Mouse (Mus musculus) midbrain, embryonic 13.5 days (tissue): ENCODE data around the gene Cldn20. TPM values are rescaled to one million over a fixed set of nuclear protein-coding genes. Genes with fewer than 3 reads are reported as not detected.

Experiments used
- ATAC-seq: fragments of 200-750 bp; cut with Nextera tagmentation; 2 replicates; pipeline ENCODE4 v1.8.0; 2017; ENCODE audit warnings: mild to moderate bottlenecking, moderate TSS enrichment, moderate library complexity
- H3K27ac ChIP-seq: fragments of 300-500 bp; sonication (generic); 2 replicates; pipeline ENCODE4 v1.5.1; 2015; ENCODE audit warnings: inconsistent platforms, mild to moderate bottlenecking, moderate library complexity
- H3K27me3 ChIP-seq: fragments of 300-500 bp; sonication (generic); 2 replicates; pipeline ENCODE4 v1.6.1; 2015; ENCODE audit warnings: mild to moderate bottlenecking, inconsistent platforms
- H3K36me3 ChIP-seq: fragments of 300-500 bp; sonication (generic); 2 replicates; pipeline ENCODE4 v1.6.1; 2015; ENCODE audit warnings: mild to moderate bottlenecking, inconsistent platforms
- H3K4me1 ChIP-seq: fragments of 300-500 bp; sonication (generic); replicated peaks from 2 replicates; pipeline ENCODE4 v1.6.1; 2015; ENCODE audit warnings: inconsistent platforms
- H3K4me2 ChIP-seq: fragments of 300-500 bp; sonication (generic); replicated peaks from 2 replicates; pipeline ENCODE4 v1.6.1; 2015; ENCODE audit warnings: moderate library complexity, mild to moderate bottlenecking, inconsistent platforms
- H3K4me3 ChIP-seq: fragments of 300-500 bp; sonication (generic); replicated peaks from 2 replicates; pipeline ENCODE4 v1.5.1; 2015; ENCODE audit warnings: mild to moderate bottlenecking, inconsistent platforms
- H3K9ac ChIP-seq: fragments of 300-500 bp; sonication (generic); replicated peaks from 2 replicates; pipeline ENCODE4 v1.6.1; 2015; ENCODE audit warnings: mild to moderate bottlenecking, inconsistent platforms
- H3K9me3 ChIP-seq: fragments of 300-500 bp; sonication (generic); 2 replicates; pipeline ENCODE4 v1.6.1; 2016; ENCODE audit warnings: mild to moderate bottlenecking, inconsistent platforms
- WGBS: fragments of 180-500 bp; shearing (Covaris S2); methylation state at CpG from one replicate; pipeline ENCODE4 v1.1.7; 2015; 5-methylcytosine and 5-hydroxymethylcytosine counted together
- polyA plus RNA-seq: library from polyadenylated mRNA; unstranded; fragments of >200 nt; fragmentation: Nextera tagmentation; extraction: Ambion mirVana; gene quantifications from 2 replicates; pipeline ENCODE4 v1.2.1, GENCODE M21; 2015

Cldn20 gene
- polyA plus RNA-seq, 1 experiment from 2014 or later: not detected

DNA sequence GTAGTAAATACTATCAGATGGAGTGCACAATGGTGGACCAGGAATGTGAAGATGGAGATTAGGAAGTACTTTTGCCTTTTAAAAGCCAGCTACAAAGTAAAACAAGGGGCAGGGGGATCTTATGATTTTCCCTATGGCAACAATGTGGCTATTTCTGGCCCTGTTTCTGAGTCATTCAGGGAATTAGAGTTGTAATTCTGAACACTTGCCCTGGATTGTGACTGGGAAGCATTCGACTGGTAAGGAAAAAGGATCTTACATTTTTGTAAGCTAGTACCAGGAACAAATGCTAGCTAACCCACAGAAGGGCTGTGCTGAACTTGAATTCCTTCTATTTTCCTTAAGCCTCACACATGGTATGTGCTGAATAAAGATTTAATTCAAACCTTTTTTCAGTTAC, 713 bp upstream of the Cldn20 start:
- Histone ChIP-seq H3K9ac (no peak overlapping the region), H3K27me3 (no peaks in the 10 kb centered on the region), H3K36me3 (peaks cover 3% of the 10 kb centered on the region; the same call in 1 of the 2 replicates), H3K27ac (no peak overlapping the region), H3K9me3 (no peaks in the 10 kb centered on the region), H3K4me1 (no peaks in the 10 kb centered on the region), H3K4me2 (no peak overlapping the region), H3K4me3 (no peak overlapping the region)
- 83% methylated on average over 1 of the region's 1 CpGs for WGBS
- ATAC-seq: no peak

DNA sequence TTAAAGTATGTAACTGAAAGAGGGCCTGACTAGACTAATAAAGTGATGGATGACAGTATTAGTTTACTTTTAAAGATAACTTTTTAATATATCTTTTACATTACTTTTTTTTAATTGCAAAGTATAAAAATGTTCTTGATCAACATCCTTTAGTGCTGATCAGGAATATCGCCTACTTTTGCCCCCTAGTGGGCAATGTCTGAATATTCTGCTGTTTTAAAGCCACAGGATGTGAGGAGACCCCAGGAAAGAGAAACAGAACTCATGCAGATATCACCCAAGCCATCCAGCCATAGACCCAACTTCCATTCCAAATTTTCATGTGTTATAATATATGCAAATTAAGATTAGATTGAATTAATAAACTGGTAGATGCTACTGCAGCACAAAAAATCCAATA, 1.1 kb downstream of the Cldn20 start:
- 30% methylated on average over 1 of the region's 1 CpGs for WGBS
- Histone ChIP-seq H3K9me3 (no peaks in the 10 kb centered on the region), H3K27ac (no peak overlapping the region), H3K4me2 (no peak overlapping the region), H3K4me1 (no peaks in the 10 kb centered on the region), H3K9ac (no peak overlapping the region), H3K4me3 (no peak overlapping the region), H3K27me3 (no peaks in the 10 kb centered on the region), H3K36me3 (peaks cover 3% of the 10 kb centered on the region; the same call in 1 of the 2 replicates)
- ATAC-seq: no peak

DNA sequence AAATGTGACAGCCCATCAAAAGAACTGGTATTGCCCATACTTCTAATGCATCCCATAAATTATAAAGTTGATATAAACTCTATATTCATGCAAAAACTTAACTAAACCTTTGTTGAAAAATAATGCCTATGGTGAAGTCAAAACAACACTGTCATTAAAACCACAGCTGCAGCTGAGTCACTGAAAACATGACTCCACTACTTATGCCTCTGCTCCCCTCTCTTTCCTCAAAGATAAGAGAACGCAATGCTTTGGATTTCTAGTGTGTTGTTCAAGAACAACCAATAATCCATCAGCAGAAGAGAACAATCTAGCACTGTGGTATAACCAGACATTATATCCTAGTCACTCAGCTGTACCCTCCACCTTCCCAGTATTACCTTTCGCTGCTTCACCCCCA, 8.0 kb downstream of the Cldn20 start:
- Histone ChIP-seq H3K36me3 (peaks cover 9% of the 10 kb centered on the region), H3K9me3 (no peaks in the 10 kb centered on the region), H3K4me2 (no peak overlapping the region), H3K9ac (no peak overlapping the region), H3K27me3 (no peaks in the 10 kb centered on the region), H3K4me3 (no peak overlapping the region), H3K4me1 (no peaks in the 10 kb centered on the region), H3K27ac (no peak overlapping the region)
- no peak for ATAC-seq
- 95% methylated on average over 2 of the region's 2 CpGs for WGBS

DNA sequence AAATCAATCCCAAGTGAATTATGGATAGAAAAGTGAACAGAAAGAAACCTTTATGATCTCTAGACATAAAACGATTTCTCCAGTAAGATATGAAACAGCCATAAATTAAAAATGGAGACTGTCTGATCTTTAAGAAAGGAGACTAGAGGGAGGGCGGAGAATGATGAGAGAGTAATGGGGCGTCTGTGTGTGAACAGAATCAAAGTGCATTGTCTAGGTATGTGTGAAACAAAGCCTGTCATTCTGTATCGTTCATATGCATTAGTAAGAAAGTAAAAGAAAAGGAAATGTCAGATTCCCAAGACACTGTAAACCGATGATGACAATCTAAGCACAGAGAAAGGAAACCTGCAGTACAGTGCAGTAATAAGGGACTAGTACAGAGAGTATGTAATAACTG, 8.7 kb downstream of the Cldn20 start:
- H3K4me2 ChIP-seq: no peak overlapping the region
- no peaks in the 10 kb centered on the region for H3K9me3 ChIP-seq
- H3K9ac ChIP-seq: no peak overlapping the region
- peaks cover 9% of the 10 kb centered on the region for H3K36me3 ChIP-seq
- H3K27ac ChIP-seq: no peak overlapping the region
- ATAC-seq: no peak
- H3K4me1 ChIP-seq: no peaks in the 10 kb centered on the region
- WGBS: 91% methylated on average over 5 of the region's 5 CpGs
- H3K27me3 ChIP-seq: no peaks in the 10 kb centered on the region
- H3K4me3 ChIP-seq: no peak overlapping the region

DNA sequence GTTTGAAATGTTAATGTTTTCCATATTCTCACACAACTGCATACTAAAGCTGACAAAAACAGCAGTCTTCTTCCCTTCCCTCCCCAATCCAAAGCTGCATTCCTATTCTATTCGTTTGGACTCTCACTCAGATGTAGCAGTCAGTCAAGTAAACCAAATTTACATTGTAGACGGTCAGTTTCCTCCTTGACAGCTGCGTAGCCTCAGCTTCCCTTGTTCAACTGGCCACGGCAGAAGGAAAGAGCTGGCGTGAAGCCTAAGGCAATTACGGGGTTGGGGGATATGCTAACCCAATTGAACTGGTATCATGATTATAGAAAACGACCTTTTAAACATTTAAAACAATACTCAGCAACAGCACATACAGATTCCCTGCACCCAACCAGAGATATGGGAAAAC, 15.4 kb downstream of the Cldn20 start:
- no peak overlapping the region for H3K27ac ChIP-seq
- no peak for ATAC-seq
- no peak overlapping the region for H3K4me3 ChIP-seq
- peaks cover 9% of the 10 kb centered on the region for H3K36me3 ChIP-seq
- H3K9me3 ChIP-seq: no peaks in the 10 kb centered on the region
- H3K27me3 ChIP-seq: no peaks in the 10 kb centered on the region
- WGBS: 69% methylated on average over 7 of the region's 7 CpGs
- H3K9ac ChIP-seq: no peak overlapping the region
- H3K4me2 ChIP-seq: no peak overlapping the region
- H3K4me1 ChIP-seq: no peaks in the 10 kb centered on the region

DNA sequence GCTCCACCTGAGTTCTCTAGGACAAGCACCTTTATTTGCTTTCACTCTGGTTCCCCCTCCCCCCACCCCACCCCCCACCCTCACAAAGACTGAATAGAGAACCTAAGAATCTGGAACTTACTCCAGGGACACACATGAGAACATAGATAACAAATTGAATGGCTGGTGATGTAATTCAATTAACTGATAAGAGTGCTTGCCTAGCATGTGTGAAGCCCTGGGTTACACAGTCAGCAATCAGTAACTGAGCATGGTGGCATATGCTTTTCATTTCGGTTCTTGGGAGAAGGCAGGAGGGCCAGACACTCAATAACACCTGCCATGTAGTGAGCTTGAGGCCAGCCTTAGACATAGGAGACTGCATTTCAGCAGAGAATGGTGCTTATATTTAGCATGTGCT, 23.9 kb downstream of the Cldn20 start:
- no peak overlapping the region for H3K27ac ChIP-seq
- peaks cover 9% of the 10 kb centered on the region for H3K36me3 ChIP-seq
- H3K9me3 ChIP-seq: no peaks in the 10 kb centered on the region
- H3K9ac ChIP-seq: no peak overlapping the region
- no peak for ATAC-seq
- H3K4me1 ChIP-seq: peaks cover 13% of the 10 kb centered on the region; the same call in 1 of the 2 replicates
- H3K27me3 ChIP-seq: no peaks in the 10 kb centered on the region
- no peak overlapping the region for H3K4me2 ChIP-seq
- 67% methylated on average over 1 of the region's 1 CpGs for WGBS
- H3K4me3 ChIP-seq: no peak overlapping the region

DNA sequence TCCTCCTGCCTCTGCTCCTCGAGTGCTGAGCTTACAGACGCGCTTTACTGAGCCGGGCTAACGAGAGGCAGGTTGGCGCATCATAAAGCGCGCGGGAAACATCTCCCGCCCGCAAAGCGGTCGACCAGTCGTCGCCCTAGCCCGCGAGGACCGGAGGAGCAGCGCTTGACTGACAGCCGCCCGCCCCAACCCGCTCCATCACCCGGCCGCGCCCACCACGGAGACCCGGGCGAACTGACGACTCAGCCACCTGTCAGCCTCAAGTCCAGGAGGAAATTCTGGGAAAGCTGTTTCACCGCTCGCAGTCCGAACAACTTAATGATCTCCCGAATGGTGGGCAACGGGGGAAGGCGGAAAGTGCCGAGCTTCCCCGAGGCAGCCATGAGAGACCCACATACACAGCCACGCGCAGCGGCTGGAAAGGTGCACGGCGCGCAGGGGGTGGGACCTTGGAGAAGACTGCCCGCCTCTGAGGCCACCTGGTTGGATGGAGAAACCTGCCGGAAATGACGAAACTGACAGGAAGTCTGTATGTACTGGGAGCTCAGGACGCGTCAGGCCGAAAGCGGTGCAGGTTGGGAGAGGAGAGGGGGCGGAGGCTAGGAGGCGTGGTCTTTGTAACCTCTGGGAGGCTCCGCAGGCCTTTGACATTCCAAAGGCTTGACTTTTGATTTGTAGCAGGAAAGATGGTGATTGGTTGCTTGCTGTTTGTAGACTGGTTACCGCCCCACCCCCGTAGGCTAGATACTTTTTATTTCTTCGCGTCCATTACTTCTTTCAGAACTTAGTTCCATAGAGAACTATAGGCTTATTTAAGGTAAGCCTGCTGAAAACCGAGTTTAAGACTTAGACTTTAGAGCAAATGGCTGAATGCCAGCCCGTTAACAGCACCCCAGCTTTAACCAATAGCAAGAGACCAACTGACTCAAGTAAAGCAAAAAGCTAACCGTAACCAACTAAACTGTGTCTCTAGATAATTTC, 25.3 kb downstream of the Cldn20 start, which contains the start of gene Tfb1m:
Tfb1m (minus strand) TSS at position 451 of the 981 bp plus-strand sequence.
- peak within 1 kb of the TSS; percentile 69 for H3K9ac ChIP-seq
- 1% methylated on average over 60 of the region's 60 CpGs for WGBS
- H3K4me3 ChIP-seq: peak within 1 kb of the TSS; percentile 57
- H3K9me3 ChIP-seq: no peaks in the 10 kb centered on the region
- peaks cover 13% of the 10 kb centered on the region; the same call in 1 of the 2 replicates for H3K4me1 ChIP-seq
- H3K36me3 ChIP-seq: peaks cover 4% of the 10 kb centered on the region; the same call in 1 of the 2 replicates
- H3K27ac ChIP-seq: peak within 1 kb of the TSS; percentile 75
- no peaks in the 10 kb centered on the region for H3K27me3 ChIP-seq
- H3K4me2 ChIP-seq: peak within 1 kb of the TSS; percentile 61
- peak; percentile 100 for ATAC-seq

DNA sequence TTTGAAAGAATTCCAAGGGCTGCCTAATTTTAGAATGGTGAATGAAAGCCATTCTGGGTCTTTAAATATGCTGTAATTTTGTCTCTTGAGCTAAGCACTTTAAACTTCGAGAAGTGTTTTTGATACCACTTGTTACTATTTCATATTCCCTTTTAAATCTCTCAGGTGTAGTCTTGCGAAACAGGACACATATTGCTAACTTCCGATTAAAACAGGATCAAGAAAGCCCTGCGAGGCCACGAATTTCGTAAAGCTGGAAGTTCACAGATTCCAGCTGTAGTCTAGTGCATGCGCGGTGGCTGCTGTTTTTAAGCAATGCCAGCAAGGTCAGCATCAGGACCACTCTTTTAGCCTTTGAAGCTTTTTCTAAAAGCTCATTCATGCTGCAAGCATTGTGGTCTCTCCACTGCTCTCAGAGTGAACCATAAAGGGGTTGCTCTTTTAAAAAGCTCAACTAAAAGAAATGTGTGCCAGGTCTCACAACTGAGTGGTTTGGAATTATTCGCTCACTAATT, 26.1 kb downstream of the Cldn20 start:
- H3K27ac ChIP-seq: no peak overlapping the region
- peak overlapping the region; percentile 61 for H3K4me2 ChIP-seq
- no peak overlapping the region for H3K9ac ChIP-seq
- peaks cover 4% of the 10 kb centered on the region; the same call in 1 of the 2 replicates for H3K36me3 ChIP-seq
- ATAC-seq: no peak
- peaks cover 13% of the 10 kb centered on the region; the same call in 1 of the 2 replicates for H3K4me1 ChIP-seq
- no peaks in the 10 kb centered on the region for H3K9me3 ChIP-seq
- H3K27me3 ChIP-seq: no peaks in the 10 kb centered on the region
- 65% methylated on average over 9 of the region's 9 CpGs for WGBS
- H3K4me3 ChIP-seq: peak overlapping the region; percentile 57

DNA sequence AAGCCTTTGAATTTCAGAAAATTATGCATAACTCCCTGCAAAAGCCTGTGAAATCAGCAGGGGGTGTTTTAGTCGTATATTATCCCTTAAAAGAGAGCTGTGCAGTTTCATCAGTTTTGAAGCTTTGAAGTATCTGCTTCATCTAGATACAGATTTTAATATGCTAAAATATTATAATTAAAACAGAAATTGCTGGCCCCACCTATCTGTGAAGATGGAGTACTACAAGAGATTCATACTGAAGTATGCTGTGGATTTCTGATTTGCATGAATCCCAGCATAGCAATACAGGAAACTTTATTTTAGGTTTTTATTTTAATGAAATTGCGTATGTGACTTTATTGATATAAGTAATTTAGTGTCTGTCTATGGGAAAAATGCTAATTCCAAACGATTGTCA, 28.2 kb downstream of the Cldn20 start:
- H3K4me3 ChIP-seq: no peak overlapping the region
- no peak for ATAC-seq
- WGBS: 69% methylated on average over 3 of the region's 3 CpGs
- no peaks in the 10 kb centered on the region for H3K36me3 ChIP-seq
- no peak overlapping the region for H3K4me2 ChIP-seq
- H3K27me3 ChIP-seq: no peaks in the 10 kb centered on the region
- peaks cover 13% of the 10 kb centered on the region; the same call in 1 of the 2 replicates for H3K4me1 ChIP-seq
- H3K27ac ChIP-seq: no peak overlapping the region
- H3K9me3 ChIP-seq: no peaks in the 10 kb centered on the region
- no peak overlapping the region for H3K9ac ChIP-seq

DNA sequence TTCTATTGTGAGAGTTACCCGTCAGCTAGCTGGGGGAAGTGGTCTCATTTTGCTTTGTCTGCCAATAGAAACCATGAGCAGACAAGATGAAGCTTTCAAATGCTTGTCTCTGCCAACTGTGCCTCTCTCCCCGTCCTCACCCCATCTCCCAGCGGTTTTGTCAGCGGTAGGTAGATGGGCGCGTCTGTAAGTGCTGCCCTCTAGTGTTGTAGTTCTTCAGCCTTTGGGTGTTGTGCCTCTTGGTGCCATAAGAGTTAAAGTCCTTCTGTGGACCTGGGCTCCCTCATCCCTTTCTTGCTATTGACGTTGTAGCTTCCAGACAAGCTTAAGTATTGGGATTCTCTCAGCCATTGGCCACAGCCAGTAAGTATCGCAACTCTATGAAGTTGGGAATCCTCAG, 30.1 kb downstream of the Cldn20 start:
- Histone ChIP-seq H3K4me3 (no peak overlapping the region), H3K36me3 (no peaks in the 10 kb centered on the region), H3K4me2 (no peak overlapping the region), H3K27ac (no peak overlapping the region), H3K9me3 (no peaks in the 10 kb centered on the region), H3K4me1 (peaks cover 7% of the 10 kb centered on the region; the same call in 1 of the 2 replicates), H3K9ac (no peak overlapping the region), H3K27me3 (no peaks in the 10 kb centered on the region)
- 61% methylated on average over 8 of the region's 8 CpGs for WGBS
- ATAC-seq: no peak

DNA sequence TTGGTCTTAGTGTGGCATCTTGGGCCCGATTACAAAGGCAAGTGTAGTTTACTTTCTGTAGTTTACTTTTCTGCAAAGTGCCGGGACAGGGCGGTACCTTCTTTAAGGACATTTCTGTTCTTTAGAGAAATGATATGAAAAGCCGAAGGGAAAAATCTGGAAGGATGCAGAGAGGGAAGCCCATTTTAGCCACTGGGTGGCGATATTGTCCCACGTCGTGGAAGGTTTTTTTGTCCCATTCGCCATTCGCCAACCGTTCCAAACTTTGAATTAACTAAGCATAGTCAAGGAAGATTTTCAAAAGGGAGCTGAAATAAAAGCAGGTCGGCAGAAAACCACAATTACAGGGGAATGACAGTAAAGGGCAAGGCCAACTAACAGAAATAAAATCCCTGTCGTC, 38.5 kb downstream of the Cldn20 start:
- ATAC-seq: no peak
- Histone ChIP-seq H3K27ac (no peak overlapping the region), H3K9ac (no peak overlapping the region), H3K4me1 (0 out of 2 replicates have a peak, but pooled peaks cover 3% of the 10 kb centered on the region), H3K9me3 (no peaks in the 10 kb centered on the region), H3K36me3 (no peaks in the 10 kb centered on the region), H3K4me2 (no peak overlapping the region), H3K27me3 (no peaks in the 10 kb centered on the region), H3K4me3 (no peak overlapping the region)
- 7% methylated on average over 12 of the region's 12 CpGs for WGBS
